Mouse (Mus musculus) Patski (cell line): Measurements from ENCODE around the gene Eef1e1. TPM values are rescaled to one million over a fixed set of nuclear protein-coding genes. Genes with fewer than 3 reads are reported as not detected.
"Not testable (repeated sequence)": the region's sequence is repeated elsewhere in the genome, so short reads cannot be mapped to it uniquely, and the experiment has no call there.

Source experiments
- ATAC-seq: fragments of 100-300 bp; one replicate; pipeline ENCODE4 v1.8.0; 2021
- CTCF ChIA-PET: fragments of 350-600 bp; sonication (Branson Sonifier 250); formaldehyde crosslinking; loops from one replicate; lab custom pipeline; 2022; ENCODE audit warnings: inconsistent platforms; lab: Charles Lee
- POLR2A ChIA-PET: fragments of 350-600 bp; sonication (Branson Sonifier 250); formaldehyde crosslinking; loops from one replicate; lab custom pipeline; 2022; ENCODE audit warnings: antibody characterized with exemption, inconsistent platforms; lab: Charles Lee
- DNase-seq: peaks from one replicate; pipeline ENCODE4 v3.0.0-alpha.2; 2011; ENCODE audit warnings: low read depth, low spot score
- H3K27me3 ChIP-seq: fragments of 371-371 bp; one replicate; pipeline ENCODE4 v1.5.1; 2021
- CTCF ChIP-seq: fragments of 100-300 bp; IDR thresholded peaks from one replicate; pipeline ENCODE4 v1.5.1; 2021
- in situ Hi-C: fragments of 300-500 bp; cut with MboI; formaldehyde crosslinking; loops from 3 replicates; pipeline ENCODE4 v1.11.1; 2018; ENCODE audit warnings: low pct_unique_long_range_greater_than_20kb, mixed read lengths
- polyA plus RNA-seq: library from polyadenylated mRNA; unstranded; gene quantifications from one replicate; pipeline ENCODE4 v1.2.3, GENCODE M21; 2021

Gene Eef1e1
- polyA plus RNA-seq: 50.5 TPM

DNA sequence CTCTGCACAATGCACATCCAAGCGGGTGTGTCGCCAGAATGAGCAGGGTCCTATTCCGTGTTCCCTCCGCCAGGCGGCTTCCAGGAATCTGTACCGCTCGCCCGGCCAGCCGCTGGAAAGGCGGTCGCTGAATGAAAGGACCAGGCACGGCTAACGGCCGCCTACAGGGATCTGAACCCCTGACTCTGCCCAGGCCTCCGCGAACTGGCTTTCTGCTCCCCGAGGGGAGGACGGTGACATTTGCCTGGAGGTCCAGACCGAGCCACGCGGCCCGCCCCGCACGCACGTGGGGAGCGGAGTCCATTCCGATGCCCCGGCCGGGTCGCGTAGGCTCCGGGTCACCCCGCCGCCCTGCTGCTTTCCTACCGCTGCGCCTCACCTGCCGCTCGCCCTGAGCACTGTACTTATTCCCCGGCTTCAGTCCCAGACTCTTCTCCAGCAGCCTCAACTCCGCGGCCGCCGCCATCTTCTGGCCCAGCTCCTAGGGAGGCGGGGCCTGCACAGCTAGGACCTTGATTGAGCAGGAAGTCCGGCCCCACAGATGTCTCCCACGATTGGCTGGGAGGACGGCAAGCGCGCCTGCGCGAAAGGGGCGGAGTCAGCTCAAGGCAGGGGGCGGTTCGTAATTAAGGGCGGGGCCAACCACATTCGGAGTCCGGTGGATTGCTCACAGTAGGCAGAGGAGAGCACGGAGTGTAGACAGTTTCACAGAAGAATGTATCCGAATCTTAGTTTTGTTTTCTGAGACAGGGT is at the start of gene Eef1e1:
Eef1e1 (minus strand) TSS at position 531 of the 753 bp plus-strand sequence.
- no peaks in the 10 kb centered on the region for H3K27me3 ChIP-seq
- ChIA-PET CTCF (no interaction called here), POLR2A (no interaction called here)
- peak; percentile 98 for ATAC-seq
- peak; percentile 53 for DNase-seq
- TF ChIP-seq CTCF: peak; percentile 81
- in situ Hi-C loops: no loop called here

DNA sequence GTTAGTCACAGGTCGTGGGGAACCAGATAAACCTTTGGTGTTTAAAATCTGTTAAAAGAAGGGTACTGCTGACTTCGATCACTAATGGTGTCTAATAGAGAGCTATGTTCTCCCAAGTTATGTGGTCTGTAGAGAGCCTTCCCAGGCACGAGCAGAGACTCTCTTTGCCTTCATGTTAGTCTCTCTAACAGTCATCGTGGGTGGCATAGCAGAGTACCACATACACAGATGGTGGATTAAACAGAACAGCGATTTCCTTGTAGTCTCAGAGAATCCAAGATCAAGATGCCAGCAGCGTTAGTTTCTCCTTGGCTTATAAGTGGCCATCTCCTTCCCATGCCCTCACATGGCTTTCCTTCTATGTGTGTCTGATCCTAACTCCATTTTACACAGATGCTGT is 32.0 kb upstream of the Eef1e1 start:
- TF ChIP-seq CTCF: no peak
- peaks cover 32% of the 10 kb centered on the region for H3K27me3 ChIP-seq
- no peak for DNase-seq
- POLR2A ChIA-PET: no interaction called here
- no peak for ATAC-seq
- CTCF ChIA-PET: interaction anchor here (1.0 to 1.9 kb wide), 4 partner anchors 11 to 321 kb away, joined by 3 to 8 read pairs (median 4); no protein-coding TSS in a partner anchor
- in situ Hi-C loops: loop anchor here (5.0 to 25.0 kb wide), 2 partner anchors 301 to 671 kb away; no protein-coding TSS in a partner anchor

DNA sequence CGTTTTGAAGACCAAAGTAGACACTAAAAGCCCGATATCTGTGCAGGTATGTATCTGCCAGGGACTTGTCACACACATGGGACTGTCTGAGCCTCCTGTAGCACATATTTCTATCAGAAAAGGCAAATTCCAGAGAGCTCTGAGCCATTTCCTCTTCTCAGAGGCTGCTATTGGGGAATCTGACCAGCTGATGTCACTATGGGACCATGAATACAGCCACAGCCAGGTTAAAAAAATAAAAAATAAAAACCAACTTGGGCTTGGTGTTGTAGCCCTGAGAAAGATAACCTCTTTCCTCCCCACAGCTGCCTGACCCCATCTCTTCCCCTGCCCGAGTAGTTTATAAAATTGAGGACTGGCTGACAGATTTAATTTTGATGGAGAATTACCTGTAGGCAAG is 31.2 kb upstream of the Eef1e1 start:
- CTCF ChIA-PET: interaction anchor here (1.0 to 1.9 kb wide), 4 partner anchors 10 to 322 kb away, joined by 3 to 8 read pairs (median 4); no protein-coding TSS in a partner anchor
- H3K27me3 ChIP-seq: peaks cover 32% of the 10 kb centered on the region
- peak; percentile 70 for TF ChIP-seq CTCF
- in situ Hi-C loops: loop anchor here (5.0 to 25.0 kb wide), 2 partner anchors 302 to 672 kb away; no protein-coding TSS in a partner anchor
- POLR2A ChIA-PET: no interaction called here
- ATAC-seq: no peak
- no peak for DNase-seq

DNA sequence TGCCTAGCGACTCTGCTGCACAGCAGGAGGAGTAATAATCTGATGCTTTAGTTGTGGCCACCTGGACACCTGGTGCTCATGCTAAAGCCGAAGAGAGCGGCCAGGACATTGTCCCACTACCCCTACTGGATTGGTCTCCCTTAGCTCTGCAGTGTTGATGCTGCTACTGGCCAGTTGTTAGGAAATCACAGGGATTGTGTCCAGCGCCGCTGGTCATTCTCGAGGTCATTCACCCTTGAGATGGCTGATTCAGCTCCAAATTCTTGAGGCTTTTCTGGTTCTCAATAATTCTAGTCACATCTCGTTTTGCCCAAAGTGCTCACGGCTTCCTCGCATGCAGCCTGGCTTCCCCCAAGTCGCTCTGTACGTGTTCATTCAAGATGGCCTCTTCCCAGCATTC is 29.9 kb upstream of the Eef1e1 start:
- no peak for TF ChIP-seq CTCF
- POLR2A ChIA-PET: interaction anchor here (0.7 kb wide), 1 partner anchor 154 kb away, joined by 3 read pairs; no protein-coding TSS in a partner anchor
- DNase-seq (no peak), ATAC-seq (no peak)
- peaks cover 22% of the 10 kb centered on the region for H3K27me3 ChIP-seq
- CTCF ChIA-PET: interaction anchor here (1.8 kb wide), 1 partner anchor 324 kb away, joined by 5 read pairs; no protein-coding TSS in a partner anchor
- in situ Hi-C loops: loop anchor here (25.0 kb wide), 1 partner anchor 674 kb away; no protein-coding TSS in a partner anchor

DNA sequence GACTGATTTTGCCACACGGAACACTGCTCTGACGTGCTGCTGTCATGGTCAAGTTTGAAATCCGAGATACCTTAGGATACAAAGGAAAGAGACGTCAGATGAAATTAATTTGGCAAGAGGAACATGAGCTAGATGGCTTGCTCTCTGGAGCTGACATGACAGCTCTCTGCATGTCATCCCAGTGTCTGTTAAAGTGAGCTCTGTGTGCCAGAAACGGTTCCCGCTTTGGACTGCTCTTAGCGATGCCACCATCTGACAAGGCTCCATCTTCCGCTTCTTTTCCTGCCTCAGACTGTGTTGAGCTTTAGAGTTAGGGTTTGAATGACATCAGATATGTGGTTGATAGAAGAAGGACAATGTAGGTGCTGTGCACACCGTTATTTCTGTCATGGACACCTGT is 13.5 kb upstream of the Eef1e1 start:
- ATAC-seq (no peak), DNase-seq (no peak)
- no peak for TF ChIP-seq CTCF
- CTCF ChIA-PET: no interaction called here
- in situ Hi-C loops: no loop called here
- peaks cover 28% of the 10 kb centered on the region for H3K27me3 ChIP-seq
- POLR2A ChIA-PET: no interaction called here

DNA sequence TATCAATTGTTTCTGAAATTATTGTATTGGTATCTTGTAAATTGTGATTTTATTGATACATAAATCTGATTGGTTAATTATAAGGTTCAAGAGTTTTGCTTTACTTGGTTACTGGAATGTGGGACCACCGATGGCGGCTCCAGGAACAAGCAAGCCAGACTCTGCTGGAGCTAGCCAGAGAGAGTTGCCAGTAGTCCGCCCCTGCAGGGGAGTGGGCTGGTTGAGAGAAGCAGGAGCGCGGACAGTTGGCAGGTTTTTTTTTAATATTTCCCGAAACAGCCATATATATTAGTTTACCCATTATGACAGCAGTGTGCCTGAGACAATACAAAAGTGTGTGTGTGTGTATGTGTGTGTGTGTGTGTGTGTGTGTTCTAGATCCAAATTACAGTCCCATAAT is 12.6 kb upstream of the Eef1e1 start:
- ATAC-seq, CTCF ChIA-PET, in situ Hi-C loops, DNase-seq, POLR2A ChIA-PET: not testable (repeated sequence)
- peaks cover 28% of the 10 kb centered on the region for H3K27me3 ChIP-seq

DNA sequence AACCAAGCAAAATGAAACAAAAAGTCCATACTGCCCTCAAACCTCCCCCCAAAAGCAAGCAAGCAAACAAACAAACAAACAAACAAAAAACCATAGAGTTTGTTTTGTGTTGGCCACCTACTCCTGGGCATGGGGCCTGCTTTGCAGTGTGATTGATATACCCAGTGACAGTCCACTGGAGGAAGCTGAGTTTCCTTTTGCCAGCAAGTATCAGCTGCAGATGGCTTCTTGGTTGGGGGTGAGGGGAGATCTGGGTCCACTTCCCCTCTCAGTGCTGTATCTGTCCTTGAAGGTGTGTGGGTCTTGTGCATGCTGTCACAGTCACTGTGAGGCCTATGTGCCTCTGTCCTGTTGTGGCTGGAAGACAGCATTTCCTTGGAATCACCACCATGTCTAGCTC is 11.2 kb upstream of the Eef1e1 start:
- no peak for TF ChIP-seq CTCF
- peaks cover 21% of the 10 kb centered on the region for H3K27me3 ChIP-seq
- in situ Hi-C loops: no loop called here
- CTCF ChIA-PET: no interaction called here
- POLR2A ChIA-PET: no interaction called here
- DNase-seq (no peak), ATAC-seq (no peak)

DNA sequence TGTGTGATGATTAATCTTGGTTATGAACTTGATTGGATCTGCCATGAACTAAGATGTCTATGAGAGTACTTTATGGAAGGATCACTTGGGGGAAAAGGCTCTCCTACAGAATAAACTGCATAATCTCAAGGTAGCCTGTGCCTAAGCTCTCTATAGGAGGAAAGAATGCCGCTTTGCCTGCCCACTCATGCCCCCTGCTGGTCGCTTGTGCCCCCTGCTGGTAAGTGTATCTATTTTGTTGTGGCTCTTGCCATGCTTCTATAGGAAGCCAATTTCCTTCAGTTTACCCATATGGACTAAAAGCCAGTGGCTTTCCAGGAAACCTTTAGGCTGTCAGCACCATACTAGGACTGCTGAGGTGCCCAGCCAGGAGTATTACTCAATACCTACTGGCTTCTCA is 9.7 kb upstream of the Eef1e1 start:
- in situ Hi-C loops: no loop called here
- TF ChIP-seq CTCF: peak; percentile 65
- H3K27me3 ChIP-seq: peaks cover 20% of the 10 kb centered on the region
- no peak for ATAC-seq
- ChIA-PET CTCF (no interaction called here), POLR2A (no interaction called here)
- no peak for DNase-seq

DNA sequence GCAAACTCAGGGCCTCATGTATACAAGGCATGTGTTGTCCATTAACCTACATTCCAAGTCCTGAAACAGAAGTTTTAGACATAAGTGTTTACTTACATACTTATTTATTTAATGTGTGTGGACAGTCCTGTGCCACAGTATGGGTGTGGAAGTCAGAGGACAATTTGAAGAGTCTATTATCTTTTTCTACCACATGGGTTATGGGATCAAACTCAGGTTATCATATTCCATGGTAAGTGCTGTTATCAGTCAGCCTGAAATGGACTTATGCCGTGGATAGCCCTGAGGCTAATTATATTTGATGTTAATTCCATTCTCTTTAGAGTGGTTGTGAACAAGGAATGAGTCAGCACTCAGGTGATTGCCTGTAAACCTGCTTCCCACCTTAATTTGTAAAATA is 5.9 kb upstream of the Eef1e1 start:
- no peak for TF ChIP-seq CTCF
- ChIA-PET POLR2A (no interaction called here), CTCF (no interaction called here)
- in situ Hi-C loops: no loop called here
- no peak for ATAC-seq
- peaks cover 3% of the 10 kb centered on the region for H3K27me3 ChIP-seq
- DNase-seq: no peak

DNA sequence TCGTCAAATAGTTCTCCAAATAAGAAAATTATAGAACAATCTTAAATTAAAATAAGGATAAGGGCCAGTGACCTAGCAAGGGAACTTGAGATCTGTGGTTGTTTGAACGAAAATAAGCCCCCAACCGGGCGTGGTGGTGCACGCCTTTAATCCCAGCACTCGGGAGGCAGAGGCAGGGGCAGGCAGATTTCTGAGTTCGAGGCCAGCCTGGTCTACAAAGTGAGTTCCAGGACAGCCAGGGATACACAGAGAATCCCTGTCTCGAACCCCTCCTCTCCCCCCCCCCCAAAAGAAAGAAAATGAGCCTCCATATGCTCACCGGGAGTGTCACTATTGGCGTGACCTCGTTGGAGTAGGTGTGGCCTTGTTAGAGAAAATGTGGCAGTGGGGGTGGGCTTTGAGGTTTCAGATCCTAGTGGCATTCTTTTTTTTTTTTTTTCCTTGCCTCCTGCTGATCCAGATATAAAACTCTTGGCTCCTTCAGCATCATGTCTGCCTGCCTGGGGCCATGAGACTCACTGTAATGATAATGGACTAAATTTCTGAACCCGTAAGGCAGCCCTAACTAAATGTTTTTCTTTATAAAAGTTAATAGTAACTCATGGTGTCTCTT is 772 bp upstream of the Eef1e1 start:
- CTCF ChIA-PET: no interaction called here

DNA sequence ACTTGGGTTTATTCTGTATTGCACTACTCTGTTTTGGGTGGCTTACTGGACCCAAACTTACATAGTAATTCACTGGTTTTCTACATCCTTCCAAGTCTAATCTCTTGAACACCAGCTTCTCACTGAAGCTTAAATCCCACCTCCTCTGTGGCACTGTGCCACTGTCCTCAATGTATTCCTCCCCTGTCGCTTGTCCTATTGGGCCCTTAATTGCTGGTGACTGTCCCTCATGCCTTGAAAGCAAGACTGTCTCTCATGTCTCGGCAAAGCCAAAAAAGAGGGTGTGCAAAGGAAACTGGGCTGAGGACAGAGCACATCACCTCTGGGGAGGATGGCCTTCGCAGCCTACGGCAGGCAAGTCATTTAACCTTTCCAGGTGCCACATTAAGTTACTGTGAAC is 993 bp downstream of the Eef1e1 start:
- ChIA-PET CTCF (no interaction called here), POLR2A (interaction anchor here (0.9 kb wide), 1 partner anchor 23 kb away, joined by 3 read pairs; the partner anchor contains the start of gene Bloc1s5)
- no peaks in the 10 kb centered on the region for H3K27me3 ChIP-seq
- in situ Hi-C loops: no loop called here
- DNase-seq (no peak), ATAC-seq (no peak)
- TF ChIP-seq CTCF: no peak

More for the DNA sequence above, 772 bp upstream of the Eef1e1 start:
- in situ Hi-C loops: no loop called here
- peaks cover 2% of the 10 kb centered on the region for H3K27me3 ChIP-seq
- TF ChIP-seq CTCF: no peak
- POLR2A ChIA-PET: no interaction called here
- ATAC-seq (no peak), DNase-seq (no peak)
